Mouse (Mus musculus) stomach, embryonic 15.5 days (tissue): Measurements from ENCODE around the gene Lysmd1. TPM values are rescaled to one million over a fixed set of nuclear protein-coding genes. Genes with fewer than 3 reads are reported as not detected.
"Not testable (repeated sequence)": the region's sequence is repeated elsewhere in the genome, so short reads cannot be mapped to it uniquely, and the experiment has no call there.

Source experiments
- ATAC-seq: fragments of 200-750 bp; cut with Nextera tagmentation; 2 replicates; pipeline ENCODE4 v1.8.0; 2017; ENCODE audit warnings: low read depth, moderate number of reproducible peaks, moderate TSS enrichment; ENCODE audit not compliant: insufficient read depth, low FRiP score
- H3K27ac ChIP-seq: fragments of 300-500 bp; sonication (generic); 2 replicates; pipeline ENCODE4 v1.5.1; 2015; ENCODE audit warnings: mild to moderate bottlenecking, inconsistent platforms
- H3K27me3 ChIP-seq: fragments of 300-500 bp; sonication (generic); replicated peaks from 2 replicates; pipeline ENCODE4 v1.6.1; 2015; ENCODE audit warnings: inconsistent platforms
- H3K36me3 ChIP-seq: fragments of 300-500 bp; sonication (generic); 2 replicates; pipeline ENCODE4 v1.6.1; 2015; ENCODE audit warnings: inconsistent platforms
- H3K4me1 ChIP-seq: fragments of 300-500 bp; sonication (generic); 2 replicates; pipeline ENCODE4 v1.6.1; 2015; ENCODE audit warnings: inconsistent platforms
- H3K4me2 ChIP-seq: fragments of 300-500 bp; sonication (generic); 2 replicates; pipeline ENCODE4 v1.6.1; 2015; ENCODE audit warnings: mild to moderate bottlenecking, inconsistent platforms
- H3K4me3 ChIP-seq: fragments of 300-500 bp; sonication (generic); replicated peaks from 2 replicates; pipeline ENCODE4 v1.5.1; 2015; ENCODE audit warnings: inconsistent platforms
- H3K9ac ChIP-seq: fragments of 300-500 bp; sonication (generic); 2 replicates; pipeline ENCODE4 v1.6.1; 2015; ENCODE audit warnings: inconsistent platforms
- H3K9me3 ChIP-seq: fragments of 300-500 bp; sonication (generic); 2 replicates; pipeline ENCODE4 v1.6.1; 2016; ENCODE audit warnings: inconsistent platforms
- WGBS: fragments of 180-500 bp; shearing (Covaris S2); methylation state at CpG from one replicate; pipeline ENCODE4 v1.1.7; 2015; 5-methylcytosine and 5-hydroxymethylcytosine counted together
- polyA plus RNA-seq: library from polyadenylated mRNA; unstranded; fragments of >200 nt; fragmentation: Nextera tagmentation; extraction: Ambion mirVana; gene quantifications from 2 replicates; pipeline ENCODE4 v1.2.1, GENCODE M21; 2015

Lysmd1 gene
- polyA plus RNA-seq, result 11.6 and 11.7 TPM in 2 replicates

GRCm38 (mm10) chr3:95133680-95134101 lies at the start of gene Lysmd1, which contains the start of gene Scnm1:
TSS of gene Lysmd1 (plus strand) at chr3:95134088.
TSS of gene Scnm1 (minus strand) at chr3:95134011.
- ATAC-seq, result peak; percentile 94
- Histone ChIP-seq H3K4me3 (peak within 1 kb of the TSS; percentile 65), H3K27ac (peak within 1 kb of the TSS; percentile 80; the same call in 1 of the 2 replicates), H3K9me3 (no peaks in the 10 kb centered on the region), H3K4me1 (peaks cover 10% of the 10 kb centered on the region; the same call in 1 of the 2 replicates), H3K9ac (peak within 1 kb of the TSS; percentile 60; the same call in 1 of the 2 replicates), H3K4me2 (peak within 1 kb of the TSS; percentile 87), H3K36me3 (no peaks in the 10 kb centered on the region), H3K27me3 (no peaks in the 10 kb centered on the region)
- under 1% methylated on average over 20 of the region's 20 CpGs for WGBS

- no peak overlapping the region for H3K27ac ChIP-seq
- WGBS, result 95% methylated on average over 1 of the region's 1 CpGs
- no peaks in the 10 kb centered on the region for H3K4me1 ChIP-seq
- ATAC-seq, result no peak
- H3K9ac ChIP-seq, result no peak overlapping the region
- no peaks in the 10 kb centered on the region for H3K27me3 ChIP-seq
- no peaks in the 10 kb centered on the region for H3K9me3 ChIP-seq
- 0 out of 2 replicates have a peak, but pooled peaks cover 2% of the 10 kb centered on the region for H3K36me3 ChIP-seq
- no peak overlapping the region for H3K4me3 ChIP-seq
- H3K4me2 ChIP-seq, result no peak overlapping the region
Measured at GRCm38 (mm10) chr3:95088071-95088470, 45.8 kb upstream of the Lysmd1 start.

GRCm38 (mm10) chr3:95100854-95101253 lies 33.0 kb upstream of the Lysmd1 start:
- H3K9me3 ChIP-seq, result no peaks in the 10 kb centered on the region
- H3K27ac ChIP-seq, result no peak overlapping the region
- 0 out of 2 replicates have a peak, but pooled peaks cover 4% of the 10 kb centered on the region for H3K36me3 ChIP-seq
- H3K4me3 ChIP-seq, result no peak overlapping the region
- no peaks in the 10 kb centered on the region for H3K27me3 ChIP-seq
- H3K4me1 ChIP-seq, result peaks cover 4% of the 10 kb centered on the region
- 33% methylated on average over 2 of the region's 2 CpGs for WGBS
- ATAC-seq, result no peak
- no peak overlapping the region for H3K9ac ChIP-seq
- H3K4me2 ChIP-seq, result no peak overlapping the region

GRCm38 (mm10) chr3:95105121-95105520 lies 28.8 kb upstream of the Lysmd1 start:
- Histone ChIP-seq H3K9ac (peak overlapping the region; percentile 92; the same call in 1 of the 2 replicates), H3K4me3 (peak overlapping the region; percentile 89), H3K4me1 (peaks cover 4% of the 10 kb centered on the region), H3K36me3 (no peaks in the 10 kb centered on the region), H3K27me3 (no peaks in the 10 kb centered on the region), H3K4me2 (peak overlapping the region; percentile 56), H3K9me3 (no peaks in the 10 kb centered on the region), H3K27ac (0 out of 2 replicates have a peak overlapping the region, but pooled peaks have one; percentile 5)
- WGBS, result 39% methylated on average over 4 of the region's 4 CpGs
- ATAC-seq, result no peak

GRCm38 (mm10) chr3:95105586-95106337 lies 28.1 kb upstream of the Lysmd1 start:
- no peak for ATAC-seq
- WGBS, result 1% methylated on average over 16 of the region's 16 CpGs

GRCm38 (mm10) chr3:95106338-95107117 lies 27.4 kb upstream of the Lysmd1 start, which contains the start of gene Pip5k1a:
TSS of gene Pip5k1a (minus strand) at chr3:95106930.
- peak within 1 kb of the TSS; percentile 70 for H3K4me2 ChIP-seq
- no peaks in the 10 kb centered on the region for H3K36me3 ChIP-seq
- H3K4me1 ChIP-seq, result peaks cover 4% of the 10 kb centered on the region
- H3K27ac ChIP-seq, result peak within 1 kb of the TSS; percentile 84
- no peaks in the 10 kb centered on the region for H3K9me3 ChIP-seq
- peak within 1 kb of the TSS; percentile 89 for H3K4me3 ChIP-seq
- H3K27me3 ChIP-seq, result no peaks in the 10 kb centered on the region
- WGBS, result under 1% methylated on average over 49 of the region's 51 CpGs
- ATAC-seq, result peak; percentile 87
- H3K9ac ChIP-seq, result peak within 1 kb of the TSS; percentile 92

More at GRCm38 (mm10) chr3:95105586-95106337, 28.1 kb upstream of the Lysmd1 start:
- Histone ChIP-seq H3K27ac (peak overlapping the region; percentile 84), H3K36me3 (no peaks in the 10 kb centered on the region), H3K9me3 (no peaks in the 10 kb centered on the region), H3K4me2 (peak overlapping the region; percentile 56), H3K4me3 (peak overlapping the region; percentile 89), H3K9ac (peak overlapping the region; percentile 92), H3K27me3 (no peaks in the 10 kb centered on the region), H3K4me1 (peaks cover 4% of the 10 kb centered on the region)

- H3K27ac ChIP-seq, H3K4me1 ChIP-seq, H3K27me3 ChIP-seq, H3K36me3 ChIP-seq, ATAC-seq, H3K9ac ChIP-seq, H3K9me3 ChIP-seq: not testable (repeated sequence)
- H3K4me2 ChIP-seq, result peak overlapping the region; percentile 70
- peak overlapping the region; percentile 89; the same call in 1 of the 2 replicates for H3K4me3 ChIP-seq
Measured at GRCm38 (mm10) chr3:95107308-95107707, 26.6 kb upstream of the Lysmd1 start.

GRCm38 (mm10) chr3:95107898-95108297 lies 26.0 kb upstream of the Lysmd1 start:
- Histone ChIP-seq H3K4me2 (no peak overlapping the region), H3K36me3 (no peaks in the 10 kb centered on the region), H3K4me1 (peaks cover 11% of the 10 kb centered on the region), H3K4me3 (no peak overlapping the region), H3K9me3 (no peaks in the 10 kb centered on the region), H3K27me3 (no peaks in the 10 kb centered on the region), H3K9ac (no peak overlapping the region), H3K27ac (no peak overlapping the region)
- ATAC-seq, result no peak
- WGBS, result 65% methylated on average over 2 of the region's 2 CpGs

- no peaks in the 10 kb centered on the region for H3K27me3 ChIP-seq
- ATAC-seq, result peak; percentile 70
- under 1% methylated on average over 54 of the region's 54 CpGs for WGBS
Measured at GRCm38 (mm10) chr3:95110911-95111726, 22.8 kb upstream of the Lysmd1 start, which contains the start of gene Vps72. TSS of gene Vps72 (plus strand) at chr3:95111022.

GRCm38 (mm10) chr3:95112760-95113159 lies 21.1 kb upstream of the Lysmd1 start:
- WGBS, result 94% methylated on average over 1 of the region's 1 CpGs
- Histone ChIP-seq H3K4me1 (peaks cover 7% of the 10 kb centered on the region; the same call in 1 of the 2 replicates), H3K4me3 (no peak overlapping the region), H3K4me2 (peak overlapping the region; percentile 60; the same call in 1 of the 2 replicates), H3K9me3 (no peaks in the 10 kb centered on the region), H3K27ac (no peak overlapping the region), H3K9ac (no peak overlapping the region), H3K27me3 (no peaks in the 10 kb centered on the region), H3K36me3 (peaks cover 14% of the 10 kb centered on the region; the same call in 1 of the 2 replicates)
- ATAC-seq, result no peak

More at GRCm38 (mm10) chr3:95110911-95111726, 22.8 kb upstream of the Lysmd1 start, which contains the start of gene Vps72:
- H3K36me3 ChIP-seq, result 0 out of 2 replicates have a peak, but pooled peaks cover 9% of the 10 kb centered on the region
- peak within 1 kb of the TSS; percentile 68 for H3K9ac ChIP-seq
- H3K4me2 ChIP-seq, result peak within 1 kb of the TSS; percentile 60
- H3K4me3 ChIP-seq, result peak within 1 kb of the TSS; percentile 79
- H3K9me3 ChIP-seq, result no peaks in the 10 kb centered on the region
- peak within 1 kb of the TSS; percentile 98 for H3K27ac ChIP-seq
- H3K4me1 ChIP-seq, result peaks cover 7% of the 10 kb centered on the region; the same call in 1 of the 2 replicates

GRCm38 (mm10) chr3:95117751-95118150 lies 16.1 kb upstream of the Lysmd1 start:
- 85% methylated on average over 2 of the region's 2 CpGs for WGBS
- H3K27ac ChIP-seq, result no peak overlapping the region
- H3K36me3 ChIP-seq, result peaks cover 54% of the 10 kb centered on the region
- no peak for ATAC-seq
- no peaks in the 10 kb centered on the region for H3K4me1 ChIP-seq
- H3K9ac ChIP-seq, result no peak overlapping the region
- no peaks in the 10 kb centered on the region for H3K9me3 ChIP-seq
- H3K27me3 ChIP-seq, result no peaks in the 10 kb centered on the region
- H3K4me2 ChIP-seq, result no peak overlapping the region
- H3K4me3 ChIP-seq, result no peak overlapping the region
